Mouse (Mus musculus) stomach, embryonic 15.5 days (tissue): ENCODE measurements around the gene Rgs8. TPM values are rescaled to one million over a fixed set of nuclear protein-coding genes. Genes with fewer than 3 reads are reported as not detected.
A peak's percentile ranks its signal among the peaks of the same experiment; 100 is the strongest.

Experiments used
- ATAC-seq: fragments of 200-750 bp; cut with Nextera tagmentation; 2 replicates; pipeline ENCODE4 v1.8.0; 2017; ENCODE audit warnings: low read depth, moderate number of reproducible peaks, moderate TSS enrichment; ENCODE audit not compliant: insufficient read depth, low FRiP score
- H3K27ac ChIP-seq: fragments of 300-500 bp; sonication (generic); 2 replicates; pipeline ENCODE4 v1.5.1; 2015; ENCODE audit warnings: mild to moderate bottlenecking, inconsistent platforms
- H3K27me3 ChIP-seq: fragments of 300-500 bp; sonication (generic); replicated peaks from 2 replicates; pipeline ENCODE4 v1.6.1; 2015; ENCODE audit warnings: inconsistent platforms
- H3K36me3 ChIP-seq: fragments of 300-500 bp; sonication (generic); 2 replicates; pipeline ENCODE4 v1.6.1; 2015; ENCODE audit warnings: inconsistent platforms
- H3K4me1 ChIP-seq: fragments of 300-500 bp; sonication (generic); 2 replicates; pipeline ENCODE4 v1.6.1; 2015; ENCODE audit warnings: inconsistent platforms
- H3K4me2 ChIP-seq: fragments of 300-500 bp; sonication (generic); 2 replicates; pipeline ENCODE4 v1.6.1; 2015; ENCODE audit warnings: mild to moderate bottlenecking, inconsistent platforms
- H3K4me3 ChIP-seq: fragments of 300-500 bp; sonication (generic); replicated peaks from 2 replicates; pipeline ENCODE4 v1.5.1; 2015; ENCODE audit warnings: inconsistent platforms
- H3K9ac ChIP-seq: fragments of 300-500 bp; sonication (generic); 2 replicates; pipeline ENCODE4 v1.6.1; 2015; ENCODE audit warnings: inconsistent platforms
- H3K9me3 ChIP-seq: fragments of 300-500 bp; sonication (generic); 2 replicates; pipeline ENCODE4 v1.6.1; 2016; ENCODE audit warnings: inconsistent platforms
- WGBS: fragments of 180-500 bp; shearing (Covaris S2); methylation state at CpG from one replicate; pipeline ENCODE4 v1.1.7; 2015; 5-methylcytosine and 5-hydroxymethylcytosine counted together
- polyA plus RNA-seq: library from polyadenylated mRNA; unstranded; fragments of >200 nt; fragmentation: Nextera tagmentation; extraction: Ambion mirVana; gene quantifications from 2 replicates; pipeline ENCODE4 v1.2.1, GENCODE M21; 2015

Rgs8 gene
- polyA plus RNA-seq, 1 experiment from 2014 or later = 0.41 TPM

- Histone ChIP-seq H3K36me3 (no peaks in the 10 kb centered on the region), H3K27me3 (no peaks in the 10 kb centered on the region), H3K4me3 (no peak overlapping the region), H3K4me1 (0 out of 2 replicates have a peak, but pooled peaks cover 3% of the 10 kb centered on the region), H3K9ac (no peak overlapping the region), H3K4me2 (no peak overlapping the region), H3K27ac (no peak overlapping the region), H3K9me3 (no peaks in the 10 kb centered on the region)
- 68% methylated on average over 6 of the region's 6 CpGs for WGBS
- ATAC-seq = no peak
These were observed 24.8 kb downstream of the Rgs8 start for GRCm38 (mm10) chr1:153677635-153678034.

GRCm38 (mm10) chr1:153679147-153679546 is 26.3 kb downstream of the Rgs8 start:
- Histone ChIP-seq H3K4me3 (no peak overlapping the region), H3K36me3 (no peaks in the 10 kb centered on the region), H3K9ac (no peak overlapping the region), H3K4me1 (0 out of 2 replicates have a peak, but pooled peaks cover 3% of the 10 kb centered on the region), H3K27ac (no peak overlapping the region), H3K4me2 (no peak overlapping the region), H3K27me3 (no peaks in the 10 kb centered on the region), H3K9me3 (no peaks in the 10 kb centered on the region)
- ATAC-seq = peak; percentile 57; the same call in 1 of the 2 replicates
- WGBS = 48% methylated on average over 10 of the region's 10 CpGs

GRCm38 (mm10) chr1:153679653-153680052 is 26.8 kb downstream of the Rgs8 start:
- Histone ChIP-seq H3K9me3 (no peaks in the 10 kb centered on the region), H3K27ac (no peak overlapping the region), H3K27me3 (no peaks in the 10 kb centered on the region), H3K4me3 (no peak overlapping the region), H3K4me1 (0 out of 2 replicates have a peak, but pooled peaks cover 3% of the 10 kb centered on the region), H3K9ac (no peak overlapping the region), H3K4me2 (no peak overlapping the region), H3K36me3 (no peaks in the 10 kb centered on the region)
- WGBS = 45% methylated on average over 3 of the region's 3 CpGs
- peak; percentile 31; the same call in 1 of the 2 replicates for ATAC-seq

- H3K27me3 ChIP-seq = no peaks in the 10 kb centered on the region
- WGBS = 78% methylated on average over 5 of the region's 6 CpGs
- no peak overlapping the region for H3K27ac ChIP-seq
- H3K4me2 ChIP-seq = no peak overlapping the region
- ATAC-seq = no peak
- 0 out of 2 replicates have a peak, but pooled peaks cover 3% of the 10 kb centered on the region for H3K4me1 ChIP-seq
- no peaks in the 10 kb centered on the region for H3K9me3 ChIP-seq
- no peak overlapping the region for H3K9ac ChIP-seq
- no peaks in the 10 kb centered on the region for H3K36me3 ChIP-seq
- no peak overlapping the region for H3K4me3 ChIP-seq
These were observed 27.5 kb downstream of the Rgs8 start for GRCm38 (mm10) chr1:153680363-153680762.

- H3K27me3 ChIP-seq = no peaks in the 10 kb centered on the region
- WGBS = 92% methylated on average over 2 of the region's 2 CpGs
- no peak for ATAC-seq
- H3K9me3 ChIP-seq = no peaks in the 10 kb centered on the region
- no peak overlapping the region for H3K4me3 ChIP-seq
- no peak overlapping the region for H3K27ac ChIP-seq
- H3K36me3 ChIP-seq = no peaks in the 10 kb centered on the region
- H3K4me2 ChIP-seq = no peak overlapping the region
- no peak overlapping the region for H3K9ac ChIP-seq
- 0 out of 2 replicates have a peak, but pooled peaks cover 3% of the 10 kb centered on the region for H3K4me1 ChIP-seq
These were observed 28.2 kb downstream of the Rgs8 start for GRCm38 (mm10) chr1:153681036-153681435.

GRCm38 (mm10) chr1:153683190-153683589 is 30.4 kb downstream of the Rgs8 start:
- Histone ChIP-seq H3K27ac (no peak overlapping the region), H3K27me3 (no peaks in the 10 kb centered on the region), H3K9ac (no peak overlapping the region), H3K4me2 (no peak overlapping the region), H3K4me3 (no peak overlapping the region), H3K4me1 (0 out of 2 replicates have a peak, but pooled peaks cover 3% of the 10 kb centered on the region), H3K9me3 (no peaks in the 10 kb centered on the region), H3K36me3 (no peaks in the 10 kb centered on the region)
- no peak for ATAC-seq
- 63% methylated on average over 11 of the region's 11 CpGs for WGBS

GRCm38 (mm10) chr1:153685630-153686029 is 32.8 kb downstream of the Rgs8 start:
- Histone ChIP-seq H3K4me2 (no peak overlapping the region), H3K9ac (no peak overlapping the region), H3K36me3 (no peaks in the 10 kb centered on the region), H3K27me3 (no peaks in the 10 kb centered on the region), H3K27ac (no peak overlapping the region), H3K9me3 (no peaks in the 10 kb centered on the region), H3K4me3 (no peak overlapping the region), H3K4me1 (no peaks in the 10 kb centered on the region)
- no peak for ATAC-seq
- WGBS = 51% methylated on average over 3 of the region's 3 CpGs

- Histone ChIP-seq H3K9ac (no peak overlapping the region), H3K27ac (no peak overlapping the region), H3K4me1 (no peaks in the 10 kb centered on the region), H3K27me3 (no peaks in the 10 kb centered on the region), H3K9me3 (no peaks in the 10 kb centered on the region), H3K36me3 (no peaks in the 10 kb centered on the region), H3K4me3 (no peak overlapping the region), H3K4me2 (no peak overlapping the region)
- ATAC-seq = no peak
- WGBS = 66% methylated on average over 6 of the region's 6 CpGs
These were observed 39.7 kb downstream of the Rgs8 start for GRCm38 (mm10) chr1:153692526-153692925.

- H3K9ac ChIP-seq = no peak overlapping the region
- no peaks in the 10 kb centered on the region for H3K27me3 ChIP-seq
- H3K4me2 ChIP-seq = no peak overlapping the region
- H3K9me3 ChIP-seq = no peaks in the 10 kb centered on the region
- whole genome bisulfite sequencing = 64% methylated on average over 6 of the region's 6 CpGs
- no peak overlapping the region for H3K4me3 ChIP-seq
- H3K36me3 ChIP-seq = no peaks in the 10 kb centered on the region
- no peak overlapping the region for H3K27ac ChIP-seq
- H3K4me1 ChIP-seq = no peaks in the 10 kb centered on the region
- ATAC-seq = no peak
These were observed 41.7 kb downstream of the Rgs8 start for GRCm38 (mm10) chr1:153694372-153695120.

GRCm38 (mm10) chr1:153695398-153695797 is 42.6 kb downstream of the Rgs8 start:
- no peaks in the 10 kb centered on the region for H3K4me1 ChIP-seq
- H3K27me3 ChIP-seq = no peaks in the 10 kb centered on the region
- no peak for ATAC-seq
- no peak overlapping the region for H3K4me2 ChIP-seq
- H3K4me3 ChIP-seq = no peak overlapping the region
- H3K9ac ChIP-seq = no peak overlapping the region
- no peak overlapping the region for H3K27ac ChIP-seq
- no peaks in the 10 kb centered on the region for H3K36me3 ChIP-seq
- no peaks in the 10 kb centered on the region for H3K9me3 ChIP-seq
- 90% methylated on average over 10 of the region's 10 CpGs for WGBS

GRCm38 (mm10) chr1:153696093-153696492 is 43.3 kb downstream of the Rgs8 start:
- H3K4me1 ChIP-seq = no peaks in the 10 kb centered on the region
- no peak overlapping the region for H3K27ac ChIP-seq
- no peak overlapping the region for H3K4me3 ChIP-seq
- H3K4me2 ChIP-seq = no peak overlapping the region
- no peaks in the 10 kb centered on the region for H3K27me3 ChIP-seq
- ATAC-seq = no peak
- no peak overlapping the region for H3K9ac ChIP-seq
- H3K36me3 ChIP-seq = no peaks in the 10 kb centered on the region
- WGBS = 88% methylated on average over 11 of the region's 11 CpGs
- no peaks in the 10 kb centered on the region for H3K9me3 ChIP-seq

- WGBS = 92% methylated on average over 4 of the region's 4 CpGs
- H3K4me3 ChIP-seq = no peak overlapping the region
- H3K36me3 ChIP-seq = no peaks in the 10 kb centered on the region
- no peaks in the 10 kb centered on the region for H3K4me1 ChIP-seq
- ATAC-seq = no peak
- H3K27me3 ChIP-seq = no peaks in the 10 kb centered on the region
- H3K27ac ChIP-seq = no peak overlapping the region
- H3K4me2 ChIP-seq = no peak overlapping the region
- H3K9me3 ChIP-seq = no peaks in the 10 kb centered on the region
- no peak overlapping the region for H3K9ac ChIP-seq
These were observed 43.7 kb downstream of the Rgs8 start for GRCm38 (mm10) chr1:153696541-153696940.
